Mouse (Mus musculus): ENCODE results near the gene Ptpn22. TPM values are rescaled to one million over a fixed set of nuclear protein-coding genes. Genes with fewer than 3 reads are reported as not detected.

Gene Ptpn22
- polyA plus RNA-seq, 1 experiment from 2014 or later, result 1.8 TPM

GRCm38 (mm10) chr3:103960622-103961021 is 101.0 kb downstream of the Ptpn22 start:
- H3K4me1 ChIP-seq, result no peaks in the 10 kb centered on the region
- ATAC-seq (ENCODE audit: insufficient read depth, low FRiP score, low read depth), result no peak
- no peaks in the 10 kb centered on the region for H3K36me3 ChIP-seq
- H3K4me2 ChIP-seq, result no peak overlapping the region
- no peak overlapping the region for H3K4me3 ChIP-seq (replicated peaks)
- no peaks in the 10 kb centered on the region for H3K27me3 ChIP-seq (replicated peaks)
- no peak overlapping the region for H3K9ac ChIP-seq
- H3K27ac ChIP-seq, result no peak overlapping the region
- WGBS, result 82% methylated on average over 3 of the region's 3 CpGs
- H3K9me3 ChIP-seq, result no peaks in the 10 kb centered on the region

Other genes starting within 250 kb of the Ptpn22 start
- 0.18 and 0.74 TPM in 2 replicates for gene Atg4a-ps, start 213.7 kb upstream of the Ptpn22 start, polyA plus RNA-seq (2015; fragmentation: Nextera tagmentation; extraction: Ambion mirVana)
- gene Olfml3, start 121.8 kb upstream of the Ptpn22 start, polyA plus RNA-seq (2015; fragmentation: Nextera tagmentation; extraction: Ambion mirVana), result 49.2 and 52.1 TPM in 2 replicates
- not detected in 2 replicates for gene Gm10964, start 120.4 kb upstream of the Ptpn22 start, polyA plus RNA-seq (2015; fragmentation: Nextera tagmentation; extraction: Ambion mirVana)
- gene Hipk1, start 68.2 kb upstream of the Ptpn22 start, polyA plus RNA-seq (2015; fragmentation: Nextera tagmentation; extraction: Ambion mirVana), result 10.1 and 11.1 TPM in 2 replicates
- gene Dclre1b, start 50.4 kb upstream of the Ptpn22 start, polyA plus RNA-seq (2015; fragmentation: Nextera tagmentation; extraction: Ambion mirVana), result 21.7 and 24.1 TPM in 2 replicates
- 19.5 and 19.6 TPM in 2 replicates for gene Ap4b1, start 50.3 kb upstream of the Ptpn22 start, polyA plus RNA-seq (2015; fragmentation: Nextera tagmentation; extraction: Ambion mirVana)
- 0.19 and 0.68 TPM in 2 replicates for gene Gm43064, start 50.2 kb upstream of the Ptpn22 start, polyA plus RNA-seq (2015; fragmentation: Nextera tagmentation; extraction: Ambion mirVana)
- 0.23 and 0.68 TPM in 2 replicates for gene Bcl2l15, start 27.2 kb upstream of the Ptpn22 start, polyA plus RNA-seq (2015; fragmentation: Nextera tagmentation; extraction: Ambion mirVana)
- gene Rsbn1, start 54.3 kb downstream of the Ptpn22 start, polyA plus RNA-seq (2015; fragmentation: Nextera tagmentation; extraction: Ambion mirVana), result 10.2 and 11.7 TPM in 2 replicates
- 23.6 and 25.3 TPM in 2 replicates for gene Phtf1, start 108.3 kb downstream of the Ptpn22 start, polyA plus RNA-seq (2015; fragmentation: Nextera tagmentation; extraction: Ambion mirVana)

Data from stomach, embryonic 15.5 days (tissue).